Mouse (Mus musculus) stomach, embryonic 16.5 days (tissue): Measurements from ENCODE around the gene Gm2564. TPM values are rescaled to one million over a fixed set of nuclear protein-coding genes. Genes with fewer than 3 reads are reported as not detected.
"Not testable (repeated sequence)": the region's sequence is repeated elsewhere in the genome, so short reads cannot be mapped to it uniquely, and the experiment has no call there.

ENCODE experiments used
- ATAC-seq: fragments of 200-750 bp; cut with Nextera tagmentation; 2 replicates; pipeline ENCODE4 v1.8.0; 2017; ENCODE audit warnings: moderate number of reproducible peaks, moderate TSS enrichment; ENCODE audit not compliant: insufficient read depth, low FRiP score
- H3K27ac ChIP-seq: fragments of 300-500 bp; sonication (generic); 2 replicates; pipeline ENCODE4 v1.5.1; 2014; ENCODE audit warnings: low read length
- H3K27me3 ChIP-seq: fragments of 300-500 bp; sonication (generic); 2 replicates; pipeline ENCODE4 v1.6.1; 2014; ENCODE audit warnings: low read length, control low read depth, mixed read lengths; ENCODE audit not compliant: control insufficient read depth, insufficient read depth
- H3K36me3 ChIP-seq: fragments of 300-500 bp; sonication (generic); 2 replicates; pipeline ENCODE4 v1.6.1; 2014; ENCODE audit warnings: low read length; ENCODE audit not compliant: control insufficient read depth, insufficient read depth
- H3K4me1 ChIP-seq: fragments of 300-500 bp; sonication (generic); 2 replicates; pipeline ENCODE4 v1.6.1; 2014; ENCODE audit warnings: low read length, control low read depth, mixed read lengths; ENCODE audit not compliant: control insufficient read depth, insufficient read depth
- H3K4me2 ChIP-seq: fragments of 300-500 bp; sonication (generic); 2 replicates; pipeline ENCODE4 v1.6.1; 2014; ENCODE audit warnings: low read depth, low read length, mixed read lengths
- H3K4me3 ChIP-seq: fragments of 300-500 bp; sonication (generic); replicated peaks from 2 replicates; pipeline ENCODE4 v1.5.1; 2014; ENCODE audit warnings: mild to moderate bottlenecking, low read length
- H3K9ac ChIP-seq: fragments of 300-500 bp; sonication (generic); 2 replicates; pipeline ENCODE4 v1.6.1; 2014; ENCODE audit warnings: low read length
- H3K9me3 ChIP-seq: fragments of 300-500 bp; sonication (generic); replicated peaks from 2 replicates; pipeline ENCODE4 v1.6.1; 2016; ENCODE audit warnings: low read length, control low read depth; ENCODE audit not compliant: control insufficient read depth
- WGBS: fragments of 180-500 bp; shearing (Covaris S2); extraction: QIAGEN DNeasy Blood & Tissue Kit; methylation state at CpG from one replicate; pipeline ENCODE4 v1.1.7; 2014; 5-methylcytosine and 5-hydroxymethylcytosine counted together
- polyA plus RNA-seq: library from polyadenylated mRNA; unstranded; fragments of >200 nt; fragmentation: Nextera tagmentation; extraction: Ambion mirVana; gene quantifications from 2 replicates; pipeline ENCODE4 v1.2.1, GENCODE M21; 2015

The Gm2564 gene
- polyA plus RNA-seq = 0.44 and 0.46 TPM in 2 replicates

DNA sequence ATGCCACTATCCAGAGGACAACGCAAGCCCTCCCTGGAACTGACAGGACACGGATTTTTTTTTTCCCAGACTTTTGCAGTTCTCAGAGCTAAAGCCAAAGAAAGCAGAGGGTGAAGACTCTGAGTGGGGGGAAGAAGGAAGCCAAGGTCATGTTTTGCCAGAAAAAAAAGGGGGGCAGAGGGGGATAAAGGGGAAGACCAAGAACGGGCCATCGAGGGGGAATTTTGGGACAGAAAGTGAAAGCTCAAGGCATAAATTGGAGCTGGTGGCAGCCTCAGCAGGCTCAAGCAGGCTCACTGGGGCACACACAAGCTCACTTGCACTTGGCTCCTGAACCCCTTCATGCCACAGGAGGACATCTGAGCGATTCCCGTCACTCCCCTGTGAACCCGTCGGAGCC lies at the start of gene Gm2564:
Gene Gm2564 (plus strand): TSS at position 301 of the 400 bp plus-strand sequence.
- WGBS = no CpG with 5 or more reads among the region's 8 CpGs
- not testable (repeated sequence) for ATAC-seq, H3K36me3 ChIP-seq, H3K9ac ChIP-seq, H3K4me2 ChIP-seq, H3K27me3 ChIP-seq, H3K4me1 ChIP-seq, H3K4me3 ChIP-seq, H3K27ac ChIP-seq, H3K9me3 ChIP-seq

DNA sequence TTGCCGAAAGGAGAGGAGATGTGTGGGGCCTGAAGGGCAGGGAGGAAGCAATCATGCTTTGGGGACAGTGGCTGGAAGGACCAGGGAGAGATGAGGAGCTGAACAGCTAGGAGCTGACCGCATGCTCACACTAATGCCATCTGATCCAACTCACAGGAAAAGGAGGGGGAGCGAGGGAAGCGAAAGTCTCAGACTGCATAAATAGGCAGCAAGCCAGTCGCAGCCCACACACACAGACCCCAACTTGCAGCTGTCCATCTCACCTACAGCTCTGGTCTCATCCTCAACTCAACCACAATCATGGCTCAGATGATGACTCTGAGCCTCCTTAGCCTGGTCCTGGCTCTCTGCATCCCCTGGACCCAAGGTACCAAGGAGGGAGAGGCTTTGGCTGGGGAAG lies 17.6 kb upstream of the Gm2564 start, which contains the start of gene Gm10591:
Gene Gm10591 (plus strand): TSS at position 301 of the 400 bp plus-strand sequence.
- H3K4me3 ChIP-seq, H3K27ac ChIP-seq, H3K9me3 ChIP-seq, H3K27me3 ChIP-seq, H3K4me1 ChIP-seq, H3K4me2 ChIP-seq, H3K36me3 ChIP-seq, ATAC-seq, H3K9ac ChIP-seq: not testable (repeated sequence)
- no CpG with 5 or more reads among the region's 5 CpGs for WGBS

DNA sequence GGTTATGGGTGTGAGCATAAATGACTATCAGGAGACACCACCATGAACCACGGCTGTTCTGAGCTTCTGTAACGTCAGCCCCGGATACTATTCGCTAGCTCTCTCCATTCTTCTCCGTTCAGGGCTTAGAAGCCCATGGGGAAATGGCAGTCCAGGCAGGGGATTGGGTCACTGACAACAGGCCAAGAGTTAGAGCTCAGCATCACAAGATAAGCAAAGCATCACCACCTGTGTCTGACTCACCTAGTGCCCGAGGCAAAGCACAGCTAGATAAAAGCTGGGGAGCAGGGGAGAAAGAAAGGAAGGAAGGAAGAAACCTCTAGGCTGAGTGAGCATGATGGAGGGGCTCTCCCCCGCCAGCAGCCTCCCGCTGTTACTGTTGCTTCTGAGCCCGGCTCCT lies 25.4 kb downstream of the Gm2564 start, which contains the start of gene Ccl27b:
Gene Ccl27b (plus strand): TSS at position 301 of the 400 bp plus-strand sequence.
- not testable (repeated sequence) for H3K4me3 ChIP-seq, H3K4me2 ChIP-seq, H3K9ac ChIP-seq, ATAC-seq, H3K9me3 ChIP-seq, H3K27me3 ChIP-seq, H3K36me3 ChIP-seq, H3K4me1 ChIP-seq, H3K27ac ChIP-seq
- WGBS = no CpG with 5 or more reads among the region's 9 CpGs

DNA sequence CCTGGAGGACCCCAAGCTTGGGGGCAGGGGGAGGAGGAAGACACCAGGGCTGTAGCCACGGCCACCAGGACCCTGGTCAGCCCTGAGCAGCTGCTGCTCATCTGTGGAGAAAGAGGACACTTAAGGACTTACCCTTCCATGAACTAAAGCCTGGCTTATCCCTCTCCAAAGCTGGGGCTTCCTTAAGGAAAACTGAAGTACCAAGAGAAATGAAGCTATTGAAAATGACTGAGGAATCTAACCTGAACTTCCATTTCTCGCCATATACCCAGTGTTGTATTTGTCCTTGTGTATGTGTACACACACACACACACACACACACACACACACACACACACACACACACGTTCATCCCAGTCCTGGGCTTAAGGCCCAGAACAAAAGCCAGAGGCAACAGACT lies 32.3 kb downstream of the Gm2564 start, which contains the start of gene Il11ra2:
Gene Il11ra2 (minus strand): TSS at position 101 of the 400 bp plus-strand sequence.
- no CpG with 5 or more reads among the region's 3 CpGs for WGBS
- H3K4me2 ChIP-seq, H3K4me1 ChIP-seq, H3K36me3 ChIP-seq, H3K9ac ChIP-seq, H3K27me3 ChIP-seq, H3K27ac ChIP-seq, ATAC-seq, H3K4me3 ChIP-seq, H3K9me3 ChIP-seq: not testable (repeated sequence)

DNA sequence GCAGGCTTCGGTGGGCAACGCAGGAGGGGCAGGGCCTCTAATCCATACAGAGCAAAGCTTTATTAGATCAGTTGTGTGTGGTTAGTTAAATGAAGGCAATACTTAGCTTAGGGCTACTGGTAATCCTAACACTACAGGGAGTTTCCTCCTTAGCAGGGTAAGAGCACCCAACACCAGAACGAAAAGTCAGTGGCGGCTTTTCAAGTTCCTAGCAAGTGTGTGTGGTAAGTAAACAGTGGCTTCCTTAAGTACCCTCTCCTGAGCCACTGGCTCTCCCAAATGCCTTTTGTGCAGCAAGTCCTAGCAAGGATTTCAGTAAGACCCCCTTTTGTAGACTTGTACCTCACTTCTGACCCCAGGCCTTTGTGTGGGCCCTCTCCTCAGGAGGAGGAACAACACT lies 45.9 kb downstream of the Gm2564 start:
- not testable (repeated sequence) for ATAC-seq, H3K4me3 ChIP-seq, H3K36me3 ChIP-seq, H3K4me1 ChIP-seq, H3K9ac ChIP-seq, H3K27me3 ChIP-seq, H3K9me3 ChIP-seq, H3K27ac ChIP-seq, H3K4me2 ChIP-seq
- WGBS = no CpG with 5 or more reads among the region's 4 CpGs

DNA sequence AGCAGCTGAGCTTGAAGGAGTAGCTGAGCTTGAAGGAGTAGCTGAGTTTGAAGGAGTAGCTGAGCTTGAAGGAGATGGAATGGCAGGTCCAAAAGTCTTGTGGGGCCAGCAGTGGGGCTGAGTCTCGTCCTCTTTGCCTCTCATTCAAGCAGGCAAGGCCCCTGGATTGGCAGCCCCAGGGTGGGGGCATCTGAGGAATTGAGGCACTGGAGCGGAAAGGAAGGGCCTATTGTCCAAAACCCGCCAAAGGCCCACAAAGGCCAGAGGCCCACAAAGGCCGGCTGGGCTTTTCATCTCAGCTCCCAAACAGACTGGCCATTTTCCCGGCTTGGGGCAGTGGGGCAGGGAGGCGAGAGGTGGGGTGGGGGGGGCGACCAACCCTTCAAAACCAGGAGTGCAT lies 49.8 kb downstream of the Gm2564 start:
- no CpG with 5 or more reads among the region's 7 CpGs for WGBS
- H3K4me1 ChIP-seq, ATAC-seq, H3K27me3 ChIP-seq, H3K4me3 ChIP-seq, H3K4me2 ChIP-seq, H3K9ac ChIP-seq, H3K36me3 ChIP-seq, H3K9me3 ChIP-seq, H3K27ac ChIP-seq: not testable (repeated sequence)

DNA sequence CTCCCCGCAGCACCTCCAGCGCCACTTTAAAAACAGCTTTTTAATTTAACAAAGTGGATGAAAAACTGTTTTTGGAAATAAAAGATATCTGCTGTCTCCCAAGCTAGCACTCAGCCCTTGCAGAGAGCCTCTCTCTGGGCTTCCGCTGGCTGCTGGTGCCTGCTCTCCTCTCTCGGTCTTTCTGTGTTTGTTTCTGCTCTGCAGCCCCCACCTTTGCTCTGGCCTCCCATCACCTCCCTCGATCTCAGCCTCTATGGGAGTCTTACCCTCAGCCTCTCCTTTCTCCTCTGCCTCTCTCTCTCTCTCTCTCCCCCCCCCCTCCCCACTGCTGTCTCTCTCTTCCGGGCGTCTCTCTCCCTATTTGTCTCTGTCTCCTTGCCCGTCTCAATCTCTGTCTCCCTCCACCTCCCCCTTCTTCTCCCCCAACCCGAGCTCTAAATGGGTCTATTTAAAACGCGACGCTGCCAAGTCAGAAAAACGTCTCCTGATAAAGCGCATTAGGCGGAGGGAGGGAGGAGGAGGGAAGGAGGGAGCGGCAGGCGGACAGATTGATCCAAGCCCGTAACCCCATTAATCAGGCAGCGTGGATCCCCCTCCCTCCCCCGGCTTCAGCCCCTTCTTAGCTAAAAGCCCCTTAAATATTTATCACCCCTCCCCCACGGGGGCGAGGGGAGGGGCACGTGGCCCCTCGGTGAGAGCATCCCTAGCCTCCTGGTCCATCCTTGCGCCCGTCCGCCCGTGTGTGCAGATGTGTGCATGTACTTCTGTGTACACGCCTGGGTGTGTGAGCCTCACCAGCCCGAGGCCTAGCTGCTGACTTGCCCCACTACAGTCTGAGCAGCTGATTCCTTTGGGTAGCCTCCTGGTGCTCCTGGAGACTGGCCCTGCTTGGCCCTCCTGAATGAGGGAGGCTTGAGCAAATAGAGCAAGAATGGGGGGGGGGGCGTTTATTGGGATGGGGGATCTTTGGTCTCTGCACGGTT lies 51.1 kb downstream of the Gm2564 start:
- H3K27ac ChIP-seq, H3K27me3 ChIP-seq, H3K4me1 ChIP-seq, H3K9ac ChIP-seq, H3K4me2 ChIP-seq, H3K9me3 ChIP-seq, H3K4me3 ChIP-seq, H3K36me3 ChIP-seq, ATAC-seq: not testable (repeated sequence)
- no CpG with 5 or more reads among the region's 32 CpGs for WGBS

Other genes starting within 250 kb of the Gm2564 start
- gene Gm21586, start 190.3 kb upstream of the Gm2564 start, polyA plus RNA-seq = not detected in 2 replicates
- 0.06 and 0.10 TPM in 2 replicates for gene Gm2163, start 163.0 kb upstream of the Gm2564 start, polyA plus RNA-seq
- gene Fam205a2, start 101.5 kb upstream of the Gm2564 start, polyA plus RNA-seq = not detected in 2 replicates
- not detected in 2 replicates for gene Gm10591, start 17.5 kb upstream of the Gm2564 start, polyA plus RNA-seq
- not detected in 2 replicates for gene Ccl27b, start 25.5 kb downstream of the Gm2564 start, polyA plus RNA-seq
- not detected in 2 replicates for gene Il11ra2, start 32.2 kb downstream of the Gm2564 start, polyA plus RNA-seq
- 0.23 TPM in 1 of 2 replicates, not detected in the other for gene 4930578G10Rik, start 105.8 kb downstream of the Gm2564 start, polyA plus RNA-seq
- gene Ccl19, start 126.9 kb downstream of the Gm2564 start, polyA plus RNA-seq = not detected in 2 replicates
- gene Ccl21a, start 144.3 kb downstream of the Gm2564 start, polyA plus RNA-seq = 36.3 and 43.0 TPM in 2 replicates
- 0.04 TPM in 1 of 2 replicates, not detected in the other for gene Fam205a1, start 224.2 kb downstream of the Gm2564 start, polyA plus RNA-seq
- gene Gm12394, start 227.1 kb downstream of the Gm2564 start, polyA plus RNA-seq = 0.07 and 0.15 TPM in 2 replicates
- gene Fam205c, start 244.5 kb downstream of the Gm2564 start, polyA plus RNA-seq = 0.46 and 0.52 TPM in 2 replicates